Mouse (Mus musculus) induced T-regulatory cell, adult 2 months (primary cell): Measurements from ENCODE around the gene A030005K14Rik.

ENCODE experiments used
- DNase-seq: peaks from one replicate; pipeline ENCODE4 v3.0.0-alpha.2; 2012; ENCODE audit warnings: low read depth

Gene A030005K14Rik

GRCm38 (mm10) chr1:83059278-83059677 is at the start of gene A030005K14Rik:
A030005K14Rik (minus strand) TSS chr1:83059378.
- no peak for DNase-seq

GRCm38 (mm10) chr1:83107410-83107978 is 48.3 kb upstream of the A030005K14Rik start:
- no peak for DNase-seq

GRCm38 (mm10) chr1:83105464-83105863 is 46.3 kb upstream of the A030005K14Rik start:
- DNase-seq: no peak

- DNase-seq: no peak
Observed at GRCm38 (mm10) chr1:83101891-83102290, 42.7 kb upstream of the A030005K14Rik start.

GRCm38 (mm10) chr1:83099580-83100137 is 40.5 kb upstream of the A030005K14Rik start:
- DNase-seq: no peak

GRCm38 (mm10) chr1:83099160-83099559 is 40.0 kb upstream of the A030005K14Rik start:
- DNase-seq: no peak

- DNase-seq: no peak
Observed at GRCm38 (mm10) chr1:83096935-83097334, 37.8 kb upstream of the A030005K14Rik start.

GRCm38 (mm10) chr1:83091268-83091667 is 32.1 kb upstream of the A030005K14Rik start:
- DNase-seq: no peak

- no peak for DNase-seq
Observed at GRCm38 (mm10) chr1:83084790-83085189, 25.6 kb upstream of the A030005K14Rik start.

- DNase-seq: peak; percentile 43
Observed at GRCm38 (mm10) chr1:83077016-83077415, 17.8 kb upstream of the A030005K14Rik start.

GRCm38 (mm10) chr1:83076190-83076917 is 17.2 kb upstream of the A030005K14Rik start:
- DNase-seq: peak; percentile 80

- DNase-seq: peak; percentile 3
Observed at GRCm38 (mm10) chr1:83075526-83076189, 16.5 kb upstream of the A030005K14Rik start.

GRCm38 (mm10) chr1:83067205-83067604 is 8.0 kb upstream of the A030005K14Rik start:
- DNase-seq: no peak

GRCm38 (mm10) chr1:83066577-83066976 is 7.4 kb upstream of the A030005K14Rik start:
- no peak for DNase-seq

GRCm38 (mm10) chr1:83064851-83065250 is 5.7 kb upstream of the A030005K14Rik start:
- peak; percentile 70 for DNase-seq

- no peak for DNase-seq
Observed at GRCm38 (mm10) chr1:83060643-83061042, 1.5 kb upstream of the A030005K14Rik start, which contains the start of gene Krtap28-13. Krtap28-13 (plus strand) TSS chr1:83060930.

- no peak for DNase-seq
Observed at GRCm38 (mm10) chr1:83058481-83058880, 697 bp downstream of the A030005K14Rik start.

- no peak for DNase-seq
Observed at GRCm38 (mm10) chr1:83044882-83045427, 14.2 kb downstream of the A030005K14Rik start, which contains the start of gene Gm47969. Gm47969 (plus strand) TSS chr1:83044932.

- DNase-seq: no peak
Observed at GRCm38 (mm10) chr1:83042380-83042779, 16.8 kb downstream of the A030005K14Rik start, which contains the start of gene Krtap28-10. Krtap28-10 (minus strand) TSS chr1:83042480.

- no peak for DNase-seq
Observed at GRCm38 (mm10) chr1:83039080-83039479, 20.1 kb downstream of the A030005K14Rik start.

GRCm38 (mm10) chr1:83038109-83038672 is 21.0 kb downstream of the A030005K14Rik start, which contains the start of gene Slc19a3:
Slc19a3 (minus strand) TSS chr1:83038448.
- DNase-seq: peak; percentile 9
